Mouse (Mus musculus) heart, adult 2 months (tissue): ENCODE measurements around the gene Olfr521. TPM values are rescaled to one million over a fixed set of nuclear protein-coding genes. Genes with fewer than 3 reads are reported as not detected.
A peak's percentile ranks its signal among the peaks of the same experiment; 100 is the strongest.

Source experiments
- DNase-seq, 2 experiments: peaks; one replicate each; pipeline ENCODE4 v3.0.0; 2021
- H3K27ac ChIP-seq: fragments of 200-600 bp; 2 replicates; pipeline ENCODE4 v1.8.1; 2022
- H3K27me3 ChIP-seq: fragments of 200-500 bp; 2 replicates; pipeline ENCODE4 v1.6.1; 2012; ENCODE audit warnings: mild to moderate bottlenecking, low read length, inconsistent platforms, mixed read lengths; ENCODE audit not compliant: control insufficient read depth, insufficient read depth
- H3K36me3 ChIP-seq: fragments of 200-500 bp; 2 replicates; pipeline ENCODE4 v1.6.1; 2012; ENCODE audit warnings: low read length, inconsistent platforms; ENCODE audit not compliant: control insufficient read depth, insufficient read depth
- H3K4me1 ChIP-seq: fragments of 200-500 bp; 2 replicates; pipeline ENCODE4 v1.6.1; 2011; ENCODE audit warnings: low read length; ENCODE audit not compliant: control insufficient read depth, insufficient read depth
- H3K4me3 ChIP-seq: fragments of 200-600 bp; 2 replicates; pipeline ENCODE4 v1.8.1; 2022
- H3K79me2 ChIP-seq: fragments of 200-500 bp; replicated peaks from 2 replicates; pipeline ENCODE4 v1.6.1; 2012; ENCODE audit warnings: mild to moderate bottlenecking, inconsistent platforms, low read length, moderate library complexity, mixed read lengths; ENCODE audit not compliant: control insufficient read depth, insufficient read depth
- H3K9ac ChIP-seq: fragments of 200-500 bp; 2 replicates; pipeline ENCODE4 v1.6.1; 2012; ENCODE audit warnings: low read depth, mild to moderate bottlenecking, control low read depth, inconsistent platforms, low read length, mixed read lengths
- CTCF ChIP-seq: fragments of 200-600 bp; IDR thresholded peaks from 2 replicates; pipeline ENCODE4 v1.8.1; 2022; ENCODE audit warnings: antibody characterized with exemption, mild to moderate bottlenecking, moderate library complexity
- EP300 ChIP-seq: fragments of 200-500 bp; IDR thresholded peaks from 2 replicates; pipeline ENCODE4 v1.6.1; 2011; ENCODE audit warnings: low read depth, low read length, control low read depth; ENCODE audit not compliant: insufficient read depth
- POLR2A ChIP-seq: fragments of 200-500 bp; IDR thresholded peaks from 2 replicates; pipeline ENCODE4 v1.6.1; 2011; ENCODE audit warnings: mild to moderate bottlenecking, low read depth, low read length, control low read depth; ENCODE audit not compliant: insufficient read depth
- WGBS: fragments of 180-500 bp; shearing (Covaris S2); methylation state at CpG from one replicate; pipeline ENCODE4 v1.1.7; 2018; 5-methylcytosine and 5-hydroxymethylcytosine counted together
- intact Hi-C: fragments of 180-260 bp; cut with DNase I; formaldehyde crosslinking; loops from one replicate; pipeline ENCODE4 v1.15.1; 2025
- polyA plus RNA-seq: library from polyadenylated mRNA; depleted of rRNA; stranded (reverse); fragments of >200 nt; gene quantifications from 2 replicates; pipeline ENCODE4 v1.2.3, GENCODE M21; 2012
- total RNA-seq, 2 experiments: library from RNA; stranded (reverse); gene quantifications; 2 replicates each; pipeline ENCODE4 v1.2.3; 2021

Olfr521 gene
- total and polyA plus RNA-seq, 3 experiments, result not detected

- Histone ChIP-seq H3K36me3 (no peaks in the 10 kb centered on the region), H3K4me3 (no peak overlapping the region), H3K79me2 (no peaks in the 10 kb centered on the region), H3K27me3 (no peaks in the 10 kb centered on the region), H3K4me1 (peaks cover 2% of the 10 kb centered on the region), H3K9ac (no peak overlapping the region), H3K27ac (no peak overlapping the region)
- TF ChIP-seq CTCF, result no peak
- no peak for TF ChIP-seq EP300
- TF ChIP-seq POLR2A, result no peak
- DNase-seq, result no peak
- WGBS, result 83% methylated on average over 10 of the region's 10 CpGs
- intact Hi-C loops, result no loop called here
Measured at GRCm38 (mm10) chr7:99790816-99791215, 27.5 kb downstream of the Olfr521 start.

- WGBS, result 59% methylated on average over 2 of the region's 2 CpGs
- Histone ChIP-seq H3K27ac (no peak overlapping the region), H3K79me2 (no peaks in the 10 kb centered on the region), H3K4me3 (no peak overlapping the region), H3K9ac (no peak overlapping the region), H3K36me3 (no peaks in the 10 kb centered on the region), H3K4me1 (no peaks in the 10 kb centered on the region), H3K27me3 (no peaks in the 10 kb centered on the region)
- no peak for DNase-seq
- TF ChIP-seq CTCF (no peak), EP300 (no peak)
- intact Hi-C loops, result no loop called here
Measured at GRCm38 (mm10) chr7:99794096-99794495, 30.8 kb downstream of the Olfr521 start.

DNA sequence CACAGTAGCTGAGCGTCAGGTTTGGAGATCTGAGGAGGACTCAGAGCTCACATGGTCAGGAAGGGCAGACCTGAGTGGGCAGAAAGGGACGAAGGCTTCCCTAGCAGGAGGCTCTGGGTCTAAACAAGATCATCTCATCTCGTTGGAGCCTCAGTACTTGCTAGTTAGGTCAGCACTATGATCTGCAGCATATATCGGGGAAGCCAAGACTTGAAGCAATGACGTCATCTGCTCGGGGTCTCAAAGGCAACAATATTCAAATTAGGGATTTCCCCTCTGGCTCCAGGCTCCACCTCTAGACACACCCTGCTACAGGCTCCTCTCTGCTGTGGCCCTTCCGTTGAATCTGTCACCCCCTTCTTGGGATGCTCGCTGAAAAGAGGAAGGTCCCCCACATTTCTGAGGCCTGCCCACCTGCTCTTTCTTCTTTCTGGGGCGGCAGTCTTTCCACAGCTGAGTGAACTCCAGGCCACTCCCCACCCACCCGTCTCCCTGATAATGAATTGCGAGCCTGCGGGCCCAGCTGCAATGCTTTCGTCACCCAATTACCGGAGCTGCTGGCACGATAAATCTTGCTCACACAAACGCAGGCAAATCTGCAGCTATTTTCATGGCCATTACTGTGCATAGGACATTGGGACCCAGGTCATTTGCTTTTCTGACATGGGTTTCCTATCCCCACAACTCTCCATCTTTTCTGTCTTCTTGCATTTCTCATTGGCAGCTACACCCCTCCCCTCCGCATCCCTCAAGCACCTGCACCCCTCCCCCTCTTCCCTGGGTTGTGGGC is 32.1 kb downstream of the Olfr521 start:
- Histone ChIP-seq H3K9ac (no peak overlapping the region), H3K27ac (no peak overlapping the region), H3K27me3 (no peaks in the 10 kb centered on the region), H3K4me3 (no peak overlapping the region), H3K36me3 (no peaks in the 10 kb centered on the region), H3K4me1 (no peaks in the 10 kb centered on the region), H3K79me2 (no peaks in the 10 kb centered on the region)
- intact Hi-C loops, result loop anchor here (5.0 kb wide), 1 partner anchor 82 kb away; no protein-coding TSS in a partner anchor
- 21% methylated on average over 17 of the region's 17 CpGs for WGBS
- no peak for TF ChIP-seq CTCF
- no peak for TF ChIP-seq EP300
- no peak for TF ChIP-seq POLR2A
- DNase-seq, result peak in 1 of 2 experiments; percentile 37

- no peaks in the 10 kb centered on the region for H3K79me2 ChIP-seq
- no peaks in the 10 kb centered on the region for H3K27me3 ChIP-seq
- DNase-seq, result no peak
- intact Hi-C loops, result loop anchor here (5.0 kb wide), 1 partner anchor 81 kb away; no protein-coding TSS in a partner anchor
- no peak for TF ChIP-seq POLR2A
- TF ChIP-seq EP300, result no peak
- no peak for TF ChIP-seq CTCF
- H3K27ac ChIP-seq, result no peak overlapping the region
- H3K4me3 ChIP-seq, result no peak overlapping the region
- no peaks in the 10 kb centered on the region for H3K4me1 ChIP-seq
- WGBS, result 67% methylated on average over 3 of the region's 3 CpGs
- H3K36me3 ChIP-seq, result no peaks in the 10 kb centered on the region
- H3K9ac ChIP-seq, result no peak overlapping the region
Measured at GRCm38 (mm10) chr7:99796471-99796870, 33.2 kb downstream of the Olfr521 start.

GRCm38 (mm10) chr7:99797261-99797660 is 34.0 kb downstream of the Olfr521 start:
- DNase-seq, result no peak
- intact Hi-C loops, result loop anchor here (5.0 kb wide), 1 partner anchor 80 kb away; no protein-coding TSS in a partner anchor
- Histone ChIP-seq H3K4me3 (no peak overlapping the region), H3K27ac (no peak overlapping the region), H3K36me3 (no peaks in the 10 kb centered on the region), H3K27me3 (no peaks in the 10 kb centered on the region), H3K79me2 (no peaks in the 10 kb centered on the region), H3K9ac (no peak overlapping the region), H3K4me1 (no peaks in the 10 kb centered on the region)
- TF ChIP-seq EP300 (no peak), POLR2A (no peak), CTCF (no peak)
- 88% methylated on average over 3 of the region's 3 CpGs for WGBS

- no peaks in the 10 kb centered on the region for H3K36me3 ChIP-seq
- intact Hi-C loops, result loop anchor here (1.0 to 5.0 kb wide), 4 partner anchors 79 to 179 kb away; partner anchors contain the start of gene Slco2b1
- H3K9ac ChIP-seq, result no peak overlapping the region
- no peak for DNase-seq
- H3K4me1 ChIP-seq, result no peaks in the 10 kb centered on the region
- H3K79me2 ChIP-seq, result no peaks in the 10 kb centered on the region
- TF ChIP-seq EP300 (no peak), CTCF (peak; percentile 91)
- H3K27me3 ChIP-seq, result no peaks in the 10 kb centered on the region
- H3K4me3 ChIP-seq, result no peak overlapping the region
- H3K27ac ChIP-seq, result no peak overlapping the region
- WGBS, result 36% methylated on average over 6 of the region's 6 CpGs
Measured at GRCm38 (mm10) chr7:99797911-99798647, 34.8 kb downstream of the Olfr521 start.
